8 mouse cellular contexts compared by ENCODE assay signal in the genomic region with DNA sequence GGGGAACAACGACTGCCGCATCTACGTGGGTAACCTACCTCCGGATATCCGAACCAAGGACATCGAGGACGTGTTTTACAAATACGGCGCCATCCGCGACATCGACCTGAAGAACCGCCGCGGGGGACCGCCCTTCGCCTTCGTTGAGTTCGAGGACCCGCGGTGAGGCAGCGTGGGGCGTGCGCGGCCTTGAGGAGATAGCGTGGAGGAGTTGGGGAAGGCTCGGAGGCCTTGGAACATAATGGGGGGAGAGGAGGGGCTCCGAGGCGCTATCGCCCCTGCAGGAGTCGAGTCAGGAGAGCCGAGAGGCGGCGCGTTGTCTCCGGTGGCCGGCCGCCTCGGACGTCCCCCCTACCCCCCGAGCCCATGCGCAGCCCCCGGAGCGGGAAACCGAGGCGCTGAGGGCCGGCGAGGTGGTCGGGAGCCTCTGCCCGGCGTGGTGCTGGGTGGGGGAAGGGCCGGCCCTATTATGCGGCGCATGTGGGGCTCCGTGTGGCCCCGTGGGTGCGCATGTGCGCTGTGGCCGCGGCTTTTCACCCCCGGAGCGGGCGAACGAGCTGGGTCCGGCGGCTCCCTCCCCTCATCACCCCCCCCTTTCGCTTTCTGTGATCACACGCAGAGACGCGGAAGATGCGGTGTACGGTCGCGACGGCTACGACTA. TPM values are rescaled to one million over a fixed set of nuclear protein-coding genes. Genes with fewer than 3 reads are reported as not detected.
DNase-seq lines count a peak whose midpoint lies in the region; ATAC-seq and TF ChIP-seq lines count a peak whose summit lies in the region.

No protein-coding gene starts in this region.

- H3K4me1 ChIP-seq in hindbrain, postnatal 0 days (ENCODE audit: insufficient read depth, low read length), result peaks cover 15% of the 10 kb centered on the region

- ATAC-seq in hindbrain, postnatal 0 days, result peak; percentile 79

- TF ChIP-seq CTCF in hindbrain, postnatal 0 days (IDR thresholded peaks at IDR 0.05; ENCODE audit: low read depth), result no peak

- H3K79me2 ChIP-seq in macrophage (ENCODE audit: inconsistent target), result peaks cover 60% of the 10 kb centered on the region

- peak overlapping the region; percentile 99 for H3K27ac ChIP-seq in hindbrain, postnatal 0 days
- H3K27ac ChIP-seq in macrophage, result peak overlapping the region; percentile 86

- H3K4me3 ChIP-seq in hindbrain, postnatal 0 days (ENCODE audit: low read length), result peak overlapping the region; percentile 92
- peak overlapping the region; percentile 63 for H3K4me3 ChIP-seq in macrophage (ENCODE audit: inconsistent target)

- DNase-seq in T-cell, adult 2 months (ENCODE audit: low spot score), result peak; percentile 62
- peak; percentile 85 to 86 for DNase-seq in cerebellum, postnatal 10 days
- DNase-seq in frontal cortex, postnatal 14 days (ENCODE audit: low spot score in 2 of 2), result peak; percentile 59 to 66
- peak; percentile 83 for DNase-seq in hindbrain, postnatal 0 days (ENCODE audit: low spot score)
- DNase-seq in left cerebral cortex, adult 8-10 months (ENCODE audit: low spot score in 2 of 2), result peak; percentile 62 to 64
- peak; percentile 64 to 71 for DNase-seq in right cerebral cortex, adult 2 months (ENCODE audit: low spot score in 2 of 2)
- DNase-seq in urinary bladder, adult 2 months (ENCODE audit: low spot score), result peak; percentile 70

- H3K27me3 ChIP-seq in hindbrain, postnatal 0 days (ENCODE audit: insufficient read depth, low read length), result no peaks in the 10 kb centered on the region

- peak overlapping the region; percentile 82 for H3K4me2 ChIP-seq in hindbrain, postnatal 0 days (ENCODE audit: low read depth, low read length)

- H3K36me3 ChIP-seq in hindbrain, postnatal 0 days (ENCODE audit: insufficient read depth, low read length), result no peaks in the 10 kb centered on the region
- H3K36me3 ChIP-seq in macrophage (ENCODE audit: inconsistent target), result peaks cover 12% of the 10 kb centered on the region; the same call in 1 of the 2 replicates

- H3K9me3 ChIP-seq in hindbrain, postnatal 0 days (ENCODE audit: low read length), result no peaks in the 10 kb centered on the region

- WGBS in hindbrain, postnatal 0 days, result 2% methylated on average over 56 of the region's 76 CpGs
- WGBS in macrophage (ENCODE audit: missing documents), result 2% methylated on average over 59 of the region's 76 CpGs

- H3K9ac ChIP-seq in hindbrain, postnatal 0 days (replicated peaks; ENCODE audit: low read length), result peak overlapping the region; percentile 90

RNA-seq across cellular contexts. Expression of gene Srsf1, which starts 0.8 kb away (rescaled TPM):
- total RNA-seq in hindbrain, postnatal 0 days (2014; rRNA removed), result 277 and 332 TPM in 2 replicates
- 124 and 130 TPM in 2 replicates for polyA plus RNA-seq in hindbrain, postnatal 0 days (2015; fragmentation: Nextera tagmentation; extraction: Ambion mirVana)
- total RNA-seq in left cerebral cortex, adult 8-10 months (2022), result 100 to 1,000 TPM; 189 to 208 (median 191) TPM
- 100 to 1,000 TPM in 15 of 26 experiments, 10 to 100 TPM in 11; 52.3 to 254 (median 106) TPM for total RNA-seq in macrophage (2018; cell fraction: chromatin; rRNA removed)
- total RNA-seq in macrophage (2018; cell fraction: cytosol; rRNA removed), result 100 to 1,000 TPM in 4 of 26 experiments, 10 to 100 TPM in 22; 73.1 to 109 (median 89.7) TPM
- total RNA-seq in macrophage (2018; cell fraction: nucleus; rRNA removed), result 100 to 1,000 TPM in 17 of 26 experiments, 10 to 100 TPM in 9; 70.6 to 242 (median 110) TPM
- polyA plus RNA-seq in macrophage (2018), result 77.7 to 105 TPM (median 79.2 TPM) in 3 replicates
- polyA plus RNA-seq in urinary bladder, adult 2 months (2012; rRNA removed), result 240 and 325 TPM in 2 replicates

RNA-seq across cellular contexts. Expression of gene Vezf1, which starts 20.1 kb away (rescaled TPM):
- 32.7 and 33.5 TPM in 2 replicates for total RNA-seq in hindbrain, postnatal 0 days (2014; rRNA removed)
- 29.2 and 31.9 TPM in 2 replicates for polyA plus RNA-seq in hindbrain, postnatal 0 days (2015; fragmentation: Nextera tagmentation; extraction: Ambion mirVana)
- total RNA-seq in left cerebral cortex, adult 8-10 months (2022), result 10 to 100 TPM; 27.9 to 30.8 (median 29.3) TPM
- total RNA-seq in macrophage (2018; cell fraction: chromatin; rRNA removed), result 100 to 1,000 TPM in 2 of 26 experiments, 10 to 100 TPM in 23, 1 to 10 TPM in 1; 9.5 to 112 (median 16.5) TPM
- total RNA-seq in macrophage (2018; cell fraction: cytosol; rRNA removed), result 10 to 100 TPM; 11.5 to 42.6 (median 17.7) TPM
- 100 to 1,000 TPM in 2 of 26 experiments, 10 to 100 TPM in 24; 14.5 to 149 (median 23.2) TPM for total RNA-seq in macrophage (2018; cell fraction: nucleus; rRNA removed)
- 12.2 to 18.4 TPM (median 14.4 TPM) in 3 replicates for polyA plus RNA-seq in macrophage (2018)
- 33.6 and 47.4 TPM in 2 replicates for polyA plus RNA-seq in urinary bladder, adult 2 months (2012; rRNA removed)

RNA-seq across cellular contexts. Expression of gene Cuedc1, which starts 49.9 kb away (rescaled TPM):
- total RNA-seq in hindbrain, postnatal 0 days (2014; rRNA removed), result 33.6 and 44.6 TPM in 2 replicates
- 35.8 and 40.9 TPM in 2 replicates for polyA plus RNA-seq in hindbrain, postnatal 0 days (2015; fragmentation: Nextera tagmentation; extraction: Ambion mirVana)
- total RNA-seq in left cerebral cortex, adult 8-10 months (2022), result 10 to 100 TPM; 28.0 to 31.8 (median 30.9) TPM
- total RNA-seq in macrophage (2018; cell fraction: chromatin; rRNA removed), result 10 to 100 TPM in 17 of 26 experiments, 1 to 10 TPM in 9; 3.5 to 73.4 (median 15.4) TPM
- 1 to 10 TPM in 22 of 26 experiments, under 1 TPM in 4; 0.48 to 4.6 (median 1.9) TPM for total RNA-seq in macrophage (2018; cell fraction: cytosol; rRNA removed)
- total RNA-seq in macrophage (2018; cell fraction: nucleus; rRNA removed), result 10 to 100 TPM in 6 of 26 experiments, 1 to 10 TPM in 20; 1.5 to 26.6 (median 5.2) TPM
- polyA plus RNA-seq in macrophage (2018), result 0.95 to 2.5 TPM (median 2.2 TPM) in 3 replicates
- 62.4 and 86.0 TPM in 2 replicates for polyA plus RNA-seq in urinary bladder, adult 2 months (2012; rRNA removed)

Comparison
In these comparisons a context has a peak if more than half of its experiments do, and no peak if none do; other contexts are left out.
1. Peak in every context shown above with its lines: DNase-seq, ATAC-seq, H3K4me3 ChIP-seq and H3K27ac ChIP-seq.
2. RNA of gene Cuedc1, which starts 49.9 kb away (polyA plus RNA-seq): 62.4 to 86.0 TPM in urinary bladder, adult 2 months and 35.8 to 40.9 TPM in hindbrain, postnatal 0 days; 0.95 to 2.5 TPM in macrophage; every median in the first group is over 10 times any median in the second.